Mouse (Mus musculus) CD4-positive, CD25-positive, alpha-beta regulatory T cell, adult 2 months (primary cell): ENCODE results near the gene Pcbp4.

Experiments
- DNase-seq: peaks from one replicate; pipeline ENCODE4 v3.0.0-alpha.2; 2012; ENCODE audit warnings: low read depth, low spot score

The Pcbp4 gene

GRCm38 (mm10) chr9:106444836-106445235 lies 8.3 kb upstream of the Pcbp4 start:
- DNase-seq = no peak

- peak; percentile 77 for DNase-seq
Observed at GRCm38 (mm10) chr9:106447348-106447747, 5.7 kb upstream of the Pcbp4 start, which contains the start of the genes Abhd14b and Abhd14a. TSS of gene Abhd14b (plus strand) at chr9:106447459. TSS of gene Abhd14a (minus strand) at chr9:106447678.

- no peak for DNase-seq
Observed at GRCm38 (mm10) chr9:106447951-106448350, 5.1 kb upstream of the Pcbp4 start.

- peak; percentile 86 for DNase-seq
Observed at GRCm38 (mm10) chr9:106448498-106449031, 4.5 kb upstream of the Pcbp4 start.

- no peak for DNase-seq
Observed at GRCm38 (mm10) chr9:106449947-106450346, 3.1 kb upstream of the Pcbp4 start.

- no peak for DNase-seq
Observed at GRCm38 (mm10) chr9:106450661-106451060, 2.4 kb upstream of the Pcbp4 start.

GRCm38 (mm10) chr9:106451298-106451697 lies 1.8 kb upstream of the Pcbp4 start:
- no peak for DNase-seq

- DNase-seq = no peak
Observed at GRCm38 (mm10) chr9:106451899-106452298, 1.2 kb upstream of the Pcbp4 start.

- no peak for DNase-seq
Observed at GRCm38 (mm10) chr9:106452351-106452750, 740 bp upstream of the Pcbp4 start.

GRCm38 (mm10) chr9:106452821-106453220 lies 270 bp upstream of the Pcbp4 start:
- DNase-seq = no peak

GRCm38 (mm10) chr9:106454071-106454761 lies 1.1 kb downstream of the Pcbp4 start:
- no peak for DNase-seq

- DNase-seq = no peak
Observed at GRCm38 (mm10) chr9:106454888-106455681, 2.0 kb downstream of the Pcbp4 start.

- DNase-seq = no peak
Observed at GRCm38 (mm10) chr9:106456325-106457162, 3.5 kb downstream of the Pcbp4 start.

- no peak for DNase-seq
Observed at GRCm38 (mm10) chr9:106457163-106457559, 4.1 kb downstream of the Pcbp4 start.

GRCm38 (mm10) chr9:106457920-106458319 lies 4.8 kb downstream of the Pcbp4 start:
- no peak for DNase-seq

- no peak for DNase-seq
Observed at GRCm38 (mm10) chr9:106459946-106460345, 6.9 kb downstream of the Pcbp4 start.

GRCm38 (mm10) chr9:106460401-106461025 lies 7.4 kb downstream of the Pcbp4 start:
- DNase-seq = no peak

GRCm38 (mm10) chr9:106461026-106461415 lies 7.9 kb downstream of the Pcbp4 start:
- no peak for DNase-seq

GRCm38 (mm10) chr9:106461641-106462429 lies 8.7 kb downstream of the Pcbp4 start:
- no peak for DNase-seq

- DNase-seq = no peak
Observed at GRCm38 (mm10) chr9:106462430-106462800, 9.3 kb downstream of the Pcbp4 start.
